Mouse (Mus musculus) kidney, embryonic 14.5 days (tissue): ENCODE results near the gene Nrarp. TPM values are rescaled to one million over a fixed set of nuclear protein-coding genes. Genes with fewer than 3 reads are reported as not detected.
A peak's percentile ranks its signal among the peaks of the same experiment; 100 is the strongest.

Experiments used
- ATAC-seq: fragments of 200-750 bp; cut with Nextera tagmentation; 2 replicates; pipeline ENCODE4 v1.8.0; 2017; ENCODE audit warnings: moderate number of reproducible peaks, mild to moderate bottlenecking, moderate TSS enrichment, moderate library complexity; ENCODE audit not compliant: low FRiP score, low TSS enrichment
- H3K27ac ChIP-seq: fragments of 300-500 bp; sonication (generic); 2 replicates; pipeline ENCODE4 v1.5.1; 2014; ENCODE audit warnings: low read depth, mild to moderate bottlenecking, low read length, moderate library complexity, mixed read lengths
- H3K27me3 ChIP-seq: fragments of 300-500 bp; sonication (generic); 2 replicates; pipeline ENCODE4 v1.6.1; 2014; ENCODE audit warnings: mild to moderate bottlenecking, low read length; ENCODE audit not compliant: control insufficient read depth, insufficient read depth
- H3K36me3 ChIP-seq: fragments of 300-500 bp; sonication (generic); 2 replicates; pipeline ENCODE4 v1.6.1; 2014; ENCODE audit warnings: low read length, mixed read lengths; ENCODE audit not compliant: control insufficient read depth, insufficient read depth
- H3K4me1 ChIP-seq: fragments of 300-500 bp; sonication (generic); 2 replicates; pipeline ENCODE4 v1.6.1; 2014; ENCODE audit warnings: low read length, mixed read lengths; ENCODE audit not compliant: control insufficient read depth, insufficient read depth
- H3K4me2 ChIP-seq: fragments of 300-500 bp; sonication (generic); replicated peaks from 2 replicates; pipeline ENCODE4 v1.6.1; 2014; ENCODE audit warnings: low read depth, mild to moderate bottlenecking, low read length
- H3K4me3 ChIP-seq: fragments of 300-500 bp; sonication (generic); 2 replicates; pipeline ENCODE4 v1.5.1; 2014; ENCODE audit warnings: mild to moderate bottlenecking, low read length
- H3K9ac ChIP-seq: fragments of 300-500 bp; sonication (generic); 2 replicates; pipeline ENCODE4 v1.6.1; 2014; ENCODE audit warnings: low read depth, mild to moderate bottlenecking, low read length, moderate library complexity
- H3K9me3 ChIP-seq: fragments of 300-500 bp; sonication (generic); 2 replicates; pipeline ENCODE4 v1.6.1; 2016; ENCODE audit warnings: low read length; ENCODE audit not compliant: control insufficient read depth
- WGBS: fragments of 180-500 bp; shearing (Covaris S2); extraction: QIAGEN DNeasy Blood & Tissue Kit; methylation state at CpG from one replicate; pipeline ENCODE4 v1.1.7; 2014; 5-methylcytosine and 5-hydroxymethylcytosine counted together
- polyA plus RNA-seq: library from polyadenylated mRNA; unstranded; fragments of >200 nt; fragmentation: Nextera tagmentation; extraction: Ambion mirVana; gene quantifications from 2 replicates; pipeline ENCODE4 v1.2.1, GENCODE M21; 2014

Gene Nrarp
- polyA plus RNA-seq, 1 experiment from 2014 or later = 21.0 TPM

- no peak overlapping the region for H3K9ac ChIP-seq
- no peaks in the 10 kb centered on the region for H3K36me3 ChIP-seq
These were observed 29.1 kb upstream of the Nrarp start for GRCm38 (mm10) chr2:25151280-25151956.

GRCm38 (mm10) chr2:25156177-25156576 lies 24.4 kb upstream of the Nrarp start:
- no peaks in the 10 kb centered on the region for H3K27me3 ChIP-seq
- H3K9me3 ChIP-seq = no peaks in the 10 kb centered on the region
- ATAC-seq = no peak
- no peak overlapping the region for H3K27ac ChIP-seq
- no peak overlapping the region for H3K4me2 ChIP-seq
- H3K36me3 ChIP-seq = no peaks in the 10 kb centered on the region
- H3K4me1 ChIP-seq = no peaks in the 10 kb centered on the region
- 87% methylated on average over 3 of the region's 3 CpGs for WGBS
- no peak overlapping the region for H3K9ac ChIP-seq
- no peak overlapping the region for H3K4me3 ChIP-seq

More at GRCm38 (mm10) chr2:25151280-25151956, 29.1 kb upstream of the Nrarp start:
- no peaks in the 10 kb centered on the region for H3K27me3 ChIP-seq
- H3K27ac ChIP-seq = no peak overlapping the region
- H3K4me3 ChIP-seq = no peak overlapping the region
- ATAC-seq = no peak
- no peaks in the 10 kb centered on the region for H3K4me1 ChIP-seq
- H3K4me2 ChIP-seq = no peak overlapping the region
- 61% methylated on average over 4 of the region's 4 CpGs for WGBS
- no peaks in the 10 kb centered on the region for H3K9me3 ChIP-seq

GRCm38 (mm10) chr2:25156990-25157389 lies 23.6 kb upstream of the Nrarp start:
- Histone ChIP-seq H3K27ac (no peak overlapping the region), H3K27me3 (no peaks in the 10 kb centered on the region), H3K9me3 (no peaks in the 10 kb centered on the region), H3K4me1 (no peaks in the 10 kb centered on the region), H3K4me2 (no peak overlapping the region), H3K4me3 (no peak overlapping the region), H3K36me3 (no peaks in the 10 kb centered on the region), H3K9ac (no peak overlapping the region)
- WGBS = 37% methylated on average over 2 of the region's 2 CpGs
- ATAC-seq = no peak

- Histone ChIP-seq H3K36me3 (no peaks in the 10 kb centered on the region), H3K4me2 (no peak overlapping the region), H3K27me3 (no peaks in the 10 kb centered on the region), H3K4me1 (no peaks in the 10 kb centered on the region), H3K4me3 (no peak overlapping the region), H3K9ac (no peak overlapping the region), H3K27ac (no peak overlapping the region), H3K9me3 (no peaks in the 10 kb centered on the region)
- ATAC-seq = no peak
- WGBS = 51% methylated on average over 2 of the region's 2 CpGs
These were observed 22.9 kb upstream of the Nrarp start for GRCm38 (mm10) chr2:25157655-25158054.

- H3K36me3 ChIP-seq = no peaks in the 10 kb centered on the region
- WGBS = 12% methylated on average over 4 of the region's 4 CpGs
- peak overlapping the region; percentile 47 for H3K4me3 ChIP-seq
- peaks cover 33% of the 10 kb centered on the region for H3K4me1 ChIP-seq
- H3K27me3 ChIP-seq = no peaks in the 10 kb centered on the region
- H3K27ac ChIP-seq = peak overlapping the region; percentile 57
- H3K9me3 ChIP-seq = no peaks in the 10 kb centered on the region
- ATAC-seq = peak; percentile 13; the same call in 1 of the 2 replicates
- peak overlapping the region; percentile 78 for H3K4me2 ChIP-seq
- peak overlapping the region; percentile 62 for H3K9ac ChIP-seq
These were observed 13.1 kb upstream of the Nrarp start for GRCm38 (mm10) chr2:25167481-25167880.

- peak overlapping the region; percentile 78 for H3K4me2 ChIP-seq
- 1% methylated on average over 35 of the region's 41 CpGs for WGBS
- H3K4me3 ChIP-seq = peak overlapping the region; percentile 47
- no peaks in the 10 kb centered on the region for H3K27me3 ChIP-seq
- H3K27ac ChIP-seq = peak overlapping the region; percentile 57
- H3K9me3 ChIP-seq = no peaks in the 10 kb centered on the region
- peaks cover 38% of the 10 kb centered on the region for H3K4me1 ChIP-seq
- H3K36me3 ChIP-seq = no peaks in the 10 kb centered on the region
- peak; percentile 79 for ATAC-seq
- peak overlapping the region; percentile 62 for H3K9ac ChIP-seq
These were observed 12.5 kb upstream of the Nrarp start for GRCm38 (mm10) chr2:25167919-25168664.

GRCm38 (mm10) chr2:25168665-25168978 lies 11.9 kb upstream of the Nrarp start:
- WGBS = 22% methylated on average over 2 of the region's 2 CpGs
- no peaks in the 10 kb centered on the region for H3K36me3 ChIP-seq
- peak overlapping the region; percentile 62; the same call in 1 of the 2 replicates for H3K9ac ChIP-seq
- ATAC-seq = no peak
- peak overlapping the region; percentile 47 for H3K4me3 ChIP-seq
- peaks cover 36% of the 10 kb centered on the region for H3K4me1 ChIP-seq
- H3K27me3 ChIP-seq = no peaks in the 10 kb centered on the region
- no peaks in the 10 kb centered on the region for H3K9me3 ChIP-seq
- H3K4me2 ChIP-seq = peak overlapping the region; percentile 78
- peak overlapping the region; percentile 57 for H3K27ac ChIP-seq

GRCm38 (mm10) chr2:25169778-25170177 lies 10.8 kb upstream of the Nrarp start:
- Histone ChIP-seq H3K27me3 (no peaks in the 10 kb centered on the region), H3K9me3 (no peaks in the 10 kb centered on the region), H3K4me3 (no peak overlapping the region), H3K9ac (no peak overlapping the region), H3K4me1 (peaks cover 28% of the 10 kb centered on the region), H3K4me2 (no peak overlapping the region), H3K36me3 (no peaks in the 10 kb centered on the region), H3K27ac (0 out of 2 replicates have a peak overlapping the region, but pooled peaks have one; percentile 30)
- no peak for ATAC-seq
- 12% methylated on average over 5 of the region's 5 CpGs for WGBS
